Mouse (Mus musculus) regulatory T cell (primary cell): ENCODE results near the gene Mgarp.
"Not testable (repeated sequence)": the region's sequence is repeated elsewhere in the genome, so short reads cannot be mapped to it uniquely, and the experiment has no call there.

Source experiments
- in situ Hi-C: fragments of 300-600 bp; cut with MboI, MseI; formaldehyde crosslinking; loops from one replicate; pipeline ENCODE4 v1.15.1; 2025; ENCODE audit warnings: high pct_unique_total_duplicates

Mgarp gene

GRCm38 (mm10) chr3:51397700-51398299, 1.3 kb upstream of the Mgarp start:
- in situ Hi-C loops: no loop called here

GRCm38 (mm10) chr3:51395461-51396145, 935 bp downstream of the Mgarp start:
- in situ Hi-C loops: no loop called here

GRCm38 (mm10) chr3:51394881-51395280, 1.7 kb downstream of the Mgarp start:
- in situ Hi-C loops: no loop called here

- in situ Hi-C loops: no loop called here
Measured at GRCm38 (mm10) chr3:51393651-51394050, 2.9 kb downstream of the Mgarp start.

- in situ Hi-C loops: not testable (repeated sequence)
Measured at GRCm38 (mm10) chr3:51393018-51393417, 3.5 kb downstream of the Mgarp start.

- in situ Hi-C loops: no loop called here
Measured at GRCm38 (mm10) chr3:51391591-51391990, 4.9 kb downstream of the Mgarp start.

- in situ Hi-C loops: no loop called here
Measured at GRCm38 (mm10) chr3:51391095-51391494, 5.4 kb downstream of the Mgarp start.

GRCm38 (mm10) chr3:51388904-51389303, 7.6 kb downstream of the Mgarp start:
- in situ Hi-C loops: no loop called here

GRCm38 (mm10) chr3:51387868-51388381, 8.6 kb downstream of the Mgarp start:
- in situ Hi-C loops: no loop called here

GRCm38 (mm10) chr3:51387134-51387451, 9.4 kb downstream of the Mgarp start:
- in situ Hi-C loops: no loop called here

- in situ Hi-C loops: no loop called here
Measured at GRCm38 (mm10) chr3:51386441-51387133, 10.0 kb downstream of the Mgarp start.

- in situ Hi-C loops: no loop called here
Measured at GRCm38 (mm10) chr3:51383409-51383808, 13.1 kb downstream of the Mgarp start.

GRCm38 (mm10) chr3:51380660-51381014, 15.9 kb downstream of the Mgarp start:
- in situ Hi-C loops: no loop called here

GRCm38 (mm10) chr3:51379786-51380659, 16.5 kb downstream of the Mgarp start:
- in situ Hi-C loops: no loop called here

GRCm38 (mm10) chr3:51378665-51378946, 17.9 kb downstream of the Mgarp start:
- in situ Hi-C loops: no loop called here

- in situ Hi-C loops: no loop called here
Measured at GRCm38 (mm10) chr3:51377878-51378664, 18.5 kb downstream of the Mgarp start.

GRCm38 (mm10) chr3:51375307-51376265, 21.0 kb downstream of the Mgarp start:
- in situ Hi-C loops: no loop called here

GRCm38 (mm10) chr3:51373544-51373943, 23.0 kb downstream of the Mgarp start:
- in situ Hi-C loops: no loop called here

- in situ Hi-C loops: no loop called here
Measured at GRCm38 (mm10) chr3:51372883-51373282, 23.7 kb downstream of the Mgarp start.

GRCm38 (mm10) chr3:51371826-51372225, 24.7 kb downstream of the Mgarp start:
- in situ Hi-C loops: no loop called here
